Mouse (Mus musculus) midbrain, embryonic 10.5 days (tissue): ENCODE data around the gene Zfp52. TPM values are rescaled to one million over a fixed set of nuclear protein-coding genes. Genes with fewer than 3 reads are reported as not detected.

ENCODE experiments used
- DNase-seq: peaks from one replicate; pipeline ENCODE4 v3.0.0-alpha.2; 2017; ENCODE audit warnings: low spot score
- H3K27ac ChIP-seq: fragments of 300-500 bp; sonication (generic); replicated peaks from 2 replicates; pipeline ENCODE4 v1.5.1; 2016; ENCODE audit warnings: mild to moderate bottlenecking
- H3K27me3 ChIP-seq: fragments of 300-500 bp; sonication (generic); 2 replicates; pipeline ENCODE4 v1.6.1; 2016; ENCODE audit warnings: low read depth, mild to moderate bottlenecking; ENCODE audit not compliant: poor library complexity, severe bottlenecking
- H3K36me3 ChIP-seq: fragments of 300-500 bp; sonication (generic); 2 replicates; pipeline ENCODE4 v1.6.1; 2016; ENCODE audit warnings: mild to moderate bottlenecking, moderate library complexity
- H3K4me1 ChIP-seq: fragments of 300-500 bp; sonication (generic); 2 replicates; pipeline ENCODE4 v1.6.1; 2016
- H3K4me3 ChIP-seq: fragments of 300-500 bp; sonication (generic); 2 replicates; pipeline ENCODE4 v1.5.1; 2016; ENCODE audit warnings: mild to moderate bottlenecking, moderate library complexity
- H3K9me3 ChIP-seq: fragments of 300-500 bp; sonication (generic); replicated peaks from 2 replicates; pipeline ENCODE4 v1.6.1; 2016; ENCODE audit warnings: mild to moderate bottlenecking
- WGBS: fragments of 180-500 bp; shearing (Covaris S2); methylation state at CpG from one replicate; pipeline ENCODE4 v1.1.7; 2016; 5-methylcytosine and 5-hydroxymethylcytosine counted together
- polyA plus RNA-seq: library from polyadenylated mRNA; unstranded; fragments of >200 nt; fragmentation: Nextera tagmentation; extraction: Ambion mirVana; gene quantifications from 2 replicates; pipeline ENCODE4 v1.2.1, GENCODE M21; 2016

Zfp52 gene
- 1.7 and 2.2 TPM in 2 replicates for polyA plus RNA-seq

- H3K27me3 ChIP-seq: no peaks in the 10 kb centered on the region
- H3K4me1 ChIP-seq: peaks cover 37% of the 10 kb centered on the region
- no peaks in the 10 kb centered on the region for H3K9me3 ChIP-seq
- peak within 1 kb of the TSS; percentile 69 for H3K27ac ChIP-seq
- H3K36me3 ChIP-seq: no peaks in the 10 kb centered on the region
- 4% methylated on average over 21 of the region's 21 CpGs for WGBS
- H3K4me3 ChIP-seq: peak within 1 kb of the TSS; percentile 57
- DNase-seq: peak; percentile 45
These were observed at the start of gene Zfp52 for GRCm38 (mm10) chr17:21535096-21536001. Gene Zfp52 (plus strand): TSS chr17:21535539.

- H3K36me3 ChIP-seq: peaks cover 11% of the 10 kb centered on the region
- WGBS: 2% methylated on average over 34 of the region's 34 CpGs
- peak within 1 kb of the TSS; percentile 70 for H3K4me3 ChIP-seq
- H3K27me3 ChIP-seq: no peaks in the 10 kb centered on the region
- no peaks in the 10 kb centered on the region for H3K9me3 ChIP-seq
- peaks cover 10% of the 10 kb centered on the region for H3K4me1 ChIP-seq
- H3K27ac ChIP-seq: peak within 1 kb of the TSS; percentile 84
- DNase-seq: peak; percentile 82
These were observed 46.4 kb upstream of the Zfp52 start, which contains the start of gene Zfp53 for GRCm38 (mm10) chr17:21488760-21489499. Gene Zfp53 (plus strand): TSS chr17:21488998.

DNA sequence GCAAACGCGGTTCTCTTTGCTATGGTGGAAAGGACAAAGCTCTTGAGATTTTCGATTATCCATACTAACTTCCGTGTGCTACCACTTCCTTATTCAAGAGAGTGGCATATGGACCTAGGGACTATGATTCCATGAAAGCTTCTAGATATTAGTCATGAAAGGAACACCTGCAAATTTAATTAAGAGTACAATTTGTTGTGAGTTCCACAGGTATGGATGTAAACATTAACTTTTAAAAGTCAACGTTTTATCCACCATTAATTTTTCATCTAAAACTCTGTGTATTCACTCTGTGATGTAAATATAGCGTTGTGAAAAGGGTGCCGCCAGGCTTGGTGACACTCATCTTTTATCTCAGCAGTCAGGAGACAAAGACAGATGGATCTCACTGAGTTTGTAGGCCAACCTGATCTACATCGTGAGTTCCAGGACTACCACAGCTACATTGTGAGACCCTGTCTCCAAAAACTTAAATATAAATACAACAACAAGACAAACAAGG, 45.8 kb upstream of the Zfp52 start:
- DNase-seq: no peak
- H3K36me3 ChIP-seq: peaks cover 17% of the 10 kb centered on the region
- H3K4me1 ChIP-seq: peaks cover 10% of the 10 kb centered on the region
- H3K27me3 ChIP-seq: no peaks in the 10 kb centered on the region
- peak overlapping the region; percentile 70 for H3K4me3 ChIP-seq
- peak overlapping the region; percentile 84 for H3K27ac ChIP-seq
- 0 out of 2 replicates have a peak, but pooled peaks cover 1% of the 10 kb centered on the region for H3K9me3 ChIP-seq
- 29% methylated on average over 8 of the region's 8 CpGs for WGBS

DNA sequence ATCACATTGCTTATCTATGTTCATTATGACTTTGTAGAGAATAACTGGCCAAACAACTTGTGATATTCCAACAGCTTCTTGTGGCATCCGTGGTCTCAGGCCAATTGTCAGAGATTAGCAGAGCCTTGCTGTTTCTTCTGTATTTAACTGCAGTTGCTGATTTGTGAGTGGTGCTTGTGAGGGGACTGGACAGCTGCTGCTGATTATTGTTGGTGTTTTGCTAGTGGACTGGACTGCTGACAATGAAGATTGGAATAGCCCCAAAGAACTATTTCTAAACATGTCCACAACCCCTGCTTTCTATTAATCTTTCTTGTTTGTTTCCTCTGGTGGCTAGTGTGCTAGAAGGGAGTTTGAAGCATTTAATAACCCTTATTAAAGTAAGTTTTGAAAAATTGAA, 34.0 kb upstream of the Zfp52 start:
- no peak overlapping the region for H3K4me3 ChIP-seq
- peaks cover 25% of the 10 kb centered on the region for H3K36me3 ChIP-seq
- H3K27me3 ChIP-seq: no peaks in the 10 kb centered on the region
- H3K4me1 ChIP-seq: no peaks in the 10 kb centered on the region
- 92% methylated on average over 1 of the region's 1 CpGs for WGBS
- DNase-seq: no peak
- 0 out of 2 replicates have a peak, but pooled peaks cover 10% of the 10 kb centered on the region for H3K9me3 ChIP-seq
- H3K27ac ChIP-seq: no peak overlapping the region

- H3K27ac ChIP-seq: no peak overlapping the region
- H3K27me3 ChIP-seq: no peaks in the 10 kb centered on the region
- no peak for DNase-seq
- no peak overlapping the region for H3K4me3 ChIP-seq
- H3K4me1 ChIP-seq: no peaks in the 10 kb centered on the region
- 91% methylated on average over 1 of the region's 1 CpGs for WGBS
- H3K36me3 ChIP-seq: peaks cover 35% of the 10 kb centered on the region
- H3K9me3 ChIP-seq: no peaks in the 10 kb centered on the region
These were observed 30.8 kb upstream of the Zfp52 start for GRCm38 (mm10) chr17:21504524-21504923.

GRCm38 (mm10) chr17:21506258-21506657, 29.1 kb upstream of the Zfp52 start:
- peaks cover 40% of the 10 kb centered on the region for H3K36me3 ChIP-seq
- H3K4me3 ChIP-seq: no peak overlapping the region
- no peaks in the 10 kb centered on the region for H3K4me1 ChIP-seq
- no peak for DNase-seq
- no peak overlapping the region for H3K27ac ChIP-seq
- 96% methylated on average over 3 of the region's 3 CpGs for WGBS
- no peaks in the 10 kb centered on the region for H3K27me3 ChIP-seq
- no peaks in the 10 kb centered on the region for H3K9me3 ChIP-seq

DNA sequence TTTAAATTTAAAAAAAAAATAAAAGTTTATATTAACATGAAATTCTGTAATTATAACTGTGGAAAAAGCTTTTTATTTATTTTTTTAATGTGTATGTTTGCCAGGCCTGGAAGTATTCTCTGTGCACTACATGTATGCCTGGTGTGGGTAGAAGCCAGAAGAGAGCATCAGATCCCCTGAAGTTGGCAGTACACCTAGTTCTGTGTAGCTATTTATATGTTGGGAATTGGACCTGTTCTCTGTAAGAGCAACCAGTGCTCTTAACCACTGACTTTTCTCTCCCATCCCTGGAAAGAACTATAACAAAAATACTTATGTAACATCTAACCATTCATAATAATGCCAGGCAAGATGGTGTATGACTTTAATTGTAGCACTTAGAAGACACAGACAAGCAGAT, 25.6 kb upstream of the Zfp52 start:
- no peaks in the 10 kb centered on the region for H3K27me3 ChIP-seq
- H3K36me3 ChIP-seq: peaks cover 42% of the 10 kb centered on the region
- no peak overlapping the region for H3K27ac ChIP-seq
- no peak overlapping the region for H3K4me3 ChIP-seq
- H3K4me1 ChIP-seq: no peaks in the 10 kb centered on the region
- no peaks in the 10 kb centered on the region for H3K9me3 ChIP-seq
- no peak for DNase-seq

- DNase-seq: peak; percentile 42
- Histone ChIP-seq H3K27me3 (no peaks in the 10 kb centered on the region), H3K27ac (peak overlapping the region; percentile 91), H3K4me3 (peak overlapping the region; percentile 64), H3K9me3 (no peaks in the 10 kb centered on the region), H3K36me3 (peaks cover 8% of the 10 kb centered on the region; the same call in 1 of the 2 replicates), H3K4me1 (peaks cover 12% of the 10 kb centered on the region)
- WGBS: 2% methylated on average over 8 of the region's 8 CpGs
These were observed 19.8 kb upstream of the Zfp52 start for GRCm38 (mm10) chr17:21515403-21516105.

DNA sequence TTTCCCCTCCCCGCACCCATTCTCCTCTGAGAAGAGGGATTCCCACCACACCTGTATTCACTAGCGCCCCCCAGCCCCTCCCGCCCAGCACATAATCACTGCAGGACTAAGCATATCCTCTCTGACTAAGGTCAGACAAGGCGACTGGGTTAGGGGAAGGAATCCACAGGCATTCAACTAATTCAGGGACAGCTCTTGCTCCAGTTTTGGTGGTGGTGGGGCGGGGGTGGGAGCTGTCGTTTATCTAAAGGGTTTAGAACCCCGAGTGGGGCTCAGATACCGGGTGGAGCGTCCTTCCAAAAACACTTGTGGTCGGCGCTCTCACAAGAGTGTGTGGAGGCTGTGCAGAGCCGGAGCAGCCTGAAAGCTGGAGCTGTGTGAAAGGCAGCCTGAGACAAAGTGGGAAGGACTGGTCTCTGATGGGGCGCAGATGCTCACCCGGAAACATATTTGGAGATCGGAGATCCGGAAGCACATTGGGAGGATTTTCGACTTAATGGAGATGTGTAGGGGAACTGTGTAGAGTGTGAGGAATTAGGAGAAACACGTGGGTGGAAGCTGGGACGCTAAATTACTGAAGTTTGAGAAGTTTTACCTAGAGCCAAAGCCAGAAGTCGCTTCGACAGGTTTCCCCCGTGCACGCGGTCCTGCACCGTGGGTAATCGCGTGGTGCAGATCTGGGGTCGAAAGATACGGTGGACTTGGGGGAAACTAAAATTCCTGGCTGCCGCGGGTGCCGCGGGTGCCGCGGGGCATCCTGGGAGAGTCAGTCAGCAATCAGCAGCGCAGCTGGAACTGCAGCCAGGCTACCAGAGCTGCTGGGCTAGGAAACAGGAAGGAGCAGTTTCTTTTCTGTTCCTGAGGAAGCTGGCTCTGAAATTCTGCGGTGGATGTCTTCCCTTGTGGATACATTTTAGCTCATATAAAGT, 18.9 kb upstream of the Zfp52 start:
- 1% methylated on average over 37 of the region's 37 CpGs for WGBS

DNA sequence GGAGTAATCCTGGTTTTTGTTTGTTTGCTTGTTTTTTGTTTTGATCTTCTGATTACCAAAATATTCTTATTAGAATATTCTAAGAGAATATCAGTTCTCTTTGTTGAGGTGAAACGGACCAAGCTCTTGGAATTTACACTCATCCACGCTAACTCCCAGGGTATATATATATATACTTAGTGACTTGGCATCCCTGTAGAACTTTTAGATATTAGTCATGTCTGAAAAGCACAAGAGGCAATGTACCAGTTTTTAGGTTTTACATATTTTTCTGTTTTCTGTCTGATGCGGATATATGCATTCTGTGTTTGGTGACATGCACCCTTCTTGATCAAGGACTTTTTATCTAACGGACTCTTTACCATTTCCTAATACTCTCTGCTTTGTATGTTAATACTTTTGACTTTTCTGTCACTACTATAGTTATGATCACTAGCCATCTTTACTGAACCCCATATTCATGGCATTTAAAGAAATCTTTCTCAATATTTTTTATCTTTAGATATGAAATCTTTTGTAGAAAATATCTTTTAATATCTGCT, 18.1 kb upstream of the Zfp52 start:
- WGBS: 48% methylated on average over 4 of the region's 4 CpGs
- peak overlapping the region; percentile 91 for H3K27ac ChIP-seq
- no peaks in the 10 kb centered on the region for H3K9me3 ChIP-seq
- no peaks in the 10 kb centered on the region for H3K27me3 ChIP-seq
- no peak for DNase-seq
- 0 out of 2 replicates have a peak, but pooled peaks cover under 1% of the 10 kb centered on the region for H3K36me3 ChIP-seq
- H3K4me3 ChIP-seq: peak overlapping the region; percentile 64
- H3K4me1 ChIP-seq: peaks cover 12% of the 10 kb centered on the region

More for the DNA sequence above, 18.9 kb upstream of the Zfp52 start:
- Histone ChIP-seq H3K9me3 (no peaks in the 10 kb centered on the region), H3K27me3 (no peaks in the 10 kb centered on the region), H3K36me3 (0 out of 2 replicates have a peak, but pooled peaks cover 4% of the 10 kb centered on the region), H3K27ac (peak overlapping the region; percentile 91), H3K4me3 (peak overlapping the region; percentile 64), H3K4me1 (peaks cover 12% of the 10 kb centered on the region)
- peak; percentile 80 for DNase-seq

GRCm38 (mm10) chr17:21526270-21526669, 9.1 kb upstream of the Zfp52 start:
- DNase-seq: no peak
- no peaks in the 10 kb centered on the region for H3K36me3 ChIP-seq
- H3K4me1 ChIP-seq: peaks cover 6% of the 10 kb centered on the region
- no peaks in the 10 kb centered on the region for H3K27me3 ChIP-seq
- H3K9me3 ChIP-seq: no peaks in the 10 kb centered on the region
- H3K4me3 ChIP-seq: no peak overlapping the region
- H3K27ac ChIP-seq: no peak overlapping the region
